Comparison of ENCODE assay signal across 13 mouse cellular contexts in the genomic region with DNA sequence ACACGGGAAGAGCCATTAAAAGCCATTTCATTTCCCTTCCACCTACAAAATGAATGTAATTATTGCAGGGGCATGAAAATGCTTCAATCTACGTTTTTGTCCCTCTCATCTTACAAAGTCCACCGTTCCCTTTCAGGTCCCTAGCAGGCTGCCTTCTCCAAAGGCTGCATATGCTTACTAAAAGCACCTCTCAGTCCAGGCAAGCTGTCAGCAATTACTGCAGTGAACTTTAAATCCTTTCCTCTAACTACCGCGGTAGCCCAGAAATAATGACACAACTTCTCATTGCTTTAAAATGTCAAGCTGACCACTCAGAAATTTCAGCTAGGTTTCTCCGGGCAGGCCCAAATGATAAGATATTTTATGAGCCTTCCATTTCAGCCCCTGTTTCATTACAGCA.
DNase-seq lines count a peak whose midpoint lies in the region; ATAC-seq and TF ChIP-seq lines count a peak whose summit lies in the region.
"Had no signal": no experiment of that assay in that cellular context is flagged by ENCODE, and none has a peak within 500 bp of the region (broad histone marks: within the 10 kb centered on the region; RNA-seq: fewer than 3 reads in every experiment).

No protein-coding gene starts in this region.

- no peak for TF ChIP-seq CTCF in layer of hippocampus, adult 2 months (conservative IDR thresholded peaks at IDR 0.05)

- no peaks in the 10 kb centered on the region for H3K9me3 ChIP-seq in heart, embryonic 14.5 days (ENCODE audit: control insufficient read depth, low read length)
- H3K9me3 ChIP-seq in embryonic facial prominence, embryonic 13.5 days, result no peaks in the 10 kb centered on the region
- no peaks in the 10 kb centered on the region for H3K9me3 ChIP-seq in limb, embryonic 15.5 days
- H3K9me3 ChIP-seq: forebrain, embryonic 10.5 days; hindbrain, embryonic 10.5 days had no signal

- no peaks in the 10 kb centered on the region for H3K27me3 ChIP-seq in heart, embryonic 14.5 days (ENCODE audit: control insufficient read depth, insufficient read depth, low read length)
- H3K27me3 ChIP-seq in embryonic facial prominence, embryonic 13.5 days, result no peaks in the 10 kb centered on the region
- H3K27me3 ChIP-seq in limb, embryonic 15.5 days, result peaks cover 3% of the 10 kb centered on the region; the same call in 1 of the 2 replicates

- H3K9ac ChIP-seq in heart, embryonic 14.5 days (ENCODE audit: low read length), result no peak overlapping the region
- H3K9ac ChIP-seq in embryonic facial prominence, embryonic 13.5 days, result no peak overlapping the region
- no peak overlapping the region for H3K9ac ChIP-seq in limb, embryonic 15.5 days
- H3K9ac ChIP-seq: liver, postnatal 0 days had no signal

- 57% methylated on average over 6 of the region's 6 CpGs for WGBS in heart, embryonic 14.5 days
- WGBS in embryonic facial prominence, embryonic 13.5 days, result 17% methylated on average over 6 of the region's 6 CpGs
- 7% methylated on average over 6 of the region's 6 CpGs for WGBS in limb, embryonic 15.5 days

- no peak overlapping the region for H3K4me3 ChIP-seq in heart, embryonic 14.5 days (ENCODE audit: control insufficient read depth in 1 of 2, insufficient read depth in 1 of 2, low read depth in 1 of 2, low read length in 2 of 2)
- no peak overlapping the region for H3K4me3 ChIP-seq in layer of hippocampus, adult 2 months
- peak overlapping the region; percentile 20; the same call in 1 of the 2 replicates for H3K4me3 ChIP-seq in embryonic facial prominence, embryonic 13.5 days
- 0 out of 2 replicates have a peak overlapping the region, but pooled peaks have one; percentile 1 for H3K4me3 ChIP-seq in limb, embryonic 15.5 days
- H3K4me3 ChIP-seq: forebrain, embryonic 10.5 days; hindbrain, embryonic 10.5 days had no signal

- H3K27ac ChIP-seq in heart, embryonic 14.5 days (replicated peaks in 1 of 2; ENCODE audit: control insufficient read depth in 1 of 2, insufficient read depth in 1 of 2, low read depth in 2 of 2, low read length in 2 of 2), result no peak overlapping the region
- H3K27ac ChIP-seq in layer of hippocampus, adult 2 months, result peak overlapping the region; percentile 32; the same call in 1 of the 2 replicates
- H3K27ac ChIP-seq in embryonic facial prominence, embryonic 13.5 days, result peak overlapping the region; percentile 55; the same call in 1 of the 2 replicates
- H3K27ac ChIP-seq in limb, embryonic 15.5 days, result no peak overlapping the region
- H3K27ac ChIP-seq: forebrain, embryonic 10.5 days; hindbrain, embryonic 10.5 days had no signal

- H3K36me3 ChIP-seq in heart, embryonic 14.5 days (ENCODE audit: control insufficient read depth, insufficient read depth, low read length), result no peaks in the 10 kb centered on the region
- no peaks in the 10 kb centered on the region for H3K36me3 ChIP-seq in embryonic facial prominence, embryonic 13.5 days
- H3K36me3 ChIP-seq in limb, embryonic 15.5 days, result no peaks in the 10 kb centered on the region
- H3K36me3 ChIP-seq: forebrain, embryonic 10.5 days; hindbrain, embryonic 10.5 days had no signal

- H3K4me1 ChIP-seq in heart, embryonic 14.5 days (ENCODE audit: control insufficient read depth in 2 of 2, insufficient read depth in 2 of 2, low read length in 2 of 2), result peaks cover 3 to 6% of the 10 kb centered on the region in 2 experiments; a peak in 3 of 4 replicates
- H3K4me1 ChIP-seq in embryonic facial prominence, embryonic 13.5 days, result peaks cover 12% of the 10 kb centered on the region
- peaks cover 11% of the 10 kb centered on the region for H3K4me1 ChIP-seq in limb, embryonic 15.5 days
- H3K4me1 ChIP-seq: hindbrain, embryonic 10.5 days had no signal

- ATAC-seq in heart, embryonic 14.5 days (ENCODE audit: insufficient number of reproducible peaks, insufficient read depth, low FRiP score, low read depth), result no peak
- ATAC-seq in embryonic facial prominence, embryonic 13.5 days (ENCODE audit: insufficient number of reproducible peaks, insufficient read depth, low FRiP score, low TSS enrichment, low read depth), result no peak
- no peak for ATAC-seq in limb, embryonic 15.5 days (ENCODE audit: insufficient number of reproducible peaks, low FRiP score, low TSS enrichment, low read depth)
- ATAC-seq: liver, postnatal 0 days had no signal

- DNase-seq in heart, adult 9 months (ENCODE audit: low spot score in 2 of 2), result no peak
- no peak for DNase-seq in layer of hippocampus, adult 2 months (ENCODE audit: low spot score in 2 of 2)
- no peak for DNase-seq in layer of hippocampus, postnatal 36 days
- no peak for DNase-seq in frontal cortex, postnatal 14 days (ENCODE audit: low spot score in 2 of 2)
- DNase-seq in right cerebral cortex, postnatal 4 days, result no peak
- DNase-seq: liver, postnatal 0 days; spleen, adult 18-20 months; thymus, adult 18-20 months had no signal

- H3K4me2 ChIP-seq in heart, embryonic 14.5 days (ENCODE audit: low read length), result 0 out of 2 replicates have a peak overlapping the region, but pooled peaks have one; percentile 16
- H3K4me2 ChIP-seq in embryonic facial prominence, embryonic 13.5 days, result peak overlapping the region; percentile 53
- H3K4me2 ChIP-seq in limb, embryonic 15.5 days, result peak overlapping the region; percentile 36

Comparison
In these comparisons a context has a peak if more than half of its experiments do, and no peak if none do; other contexts are left out.
1. H3K27ac ChIP-seq: peak in layer of hippocampus, adult 2 months (single experiment) and embryonic facial prominence, embryonic 13.5 days (single experiment); none in heart, embryonic 14.5 days (0 of 2) and limb, embryonic 15.5 days (single experiment).
2. H3K4me3 ChIP-seq: peak in embryonic facial prominence, embryonic 13.5 days (single experiment) and limb, embryonic 15.5 days (single experiment); none in heart, embryonic 14.5 days (0 of 2) and layer of hippocampus, adult 2 months (single experiment).
3. Peak in every context shown above with its lines, with median percentiles within 50 percentile points of each other: H3K4me2 ChIP-seq.